ENCODE assay signal across 28 mouse cellular contexts in the genomic region with DNA sequence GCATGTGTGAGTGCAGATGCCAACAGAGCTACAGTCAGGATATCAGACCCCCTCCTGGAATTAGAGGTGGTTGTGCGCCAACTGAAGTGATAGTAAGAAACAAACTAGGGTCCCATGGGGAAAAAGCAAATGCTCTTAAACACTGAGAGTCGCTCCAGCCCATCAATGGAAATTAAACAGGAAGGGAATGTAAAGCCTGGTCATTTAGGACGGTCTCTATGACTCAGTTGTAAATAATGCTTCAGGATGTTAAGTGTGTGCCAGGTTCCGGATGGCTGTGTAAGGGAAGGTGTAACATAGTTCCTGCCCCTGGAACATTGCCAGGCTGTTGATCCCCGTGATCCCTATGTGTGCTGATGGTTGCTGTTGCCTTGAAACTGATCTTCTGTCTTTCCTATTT. TPM values are rescaled to one million over a fixed set of nuclear protein-coding genes. Genes with fewer than 3 reads are reported as not detected.
DNase-seq lines count a peak whose midpoint lies in the region; ATAC-seq lines count a peak whose summit lies in the region.
"Had no signal": no experiment of that assay in that cellular context is flagged by ENCODE, and none has a peak within 500 bp of the region (broad histone marks: within the 10 kb centered on the region; RNA-seq: fewer than 3 reads in every experiment).

No protein-coding gene starts in this region.

- no peak overlapping the region for H3K4me3 ChIP-seq in stomach, embryonic 15.5 days (replicated peaks)
- H3K4me3 ChIP-seq: embryonic facial prominence, embryonic 12.5 days; heart, embryonic 13.5 days; liver, embryonic 12.5 days had no signal

- H3K4me1 ChIP-seq in stomach, embryonic 15.5 days = no peaks in the 10 kb centered on the region
- H3K4me1 ChIP-seq: embryonic facial prominence, embryonic 12.5 days; heart, embryonic 13.5 days; liver, embryonic 12.5 days had no signal

- no peaks in the 10 kb centered on the region for H3K36me3 ChIP-seq in stomach, embryonic 15.5 days
- H3K36me3 ChIP-seq: embryonic facial prominence, embryonic 12.5 days; heart, embryonic 13.5 days; liver, embryonic 12.5 days had no signal

- H3K4me2 ChIP-seq in stomach, embryonic 15.5 days = no peak overlapping the region
- H3K4me2 ChIP-seq: embryonic facial prominence, embryonic 12.5 days; heart, embryonic 13.5 days; hindbrain, embryonic 14.5 days; liver, embryonic 12.5 days; midbrain, embryonic 11.5 days had no signal

- no peaks in the 10 kb centered on the region for H3K9me3 ChIP-seq in stomach, embryonic 15.5 days
- H3K9me3 ChIP-seq: embryonic facial prominence, embryonic 12.5 days; heart, embryonic 13.5 days; liver, embryonic 12.5 days had no signal

- 51% methylated on average over 5 of the region's 5 CpGs for WGBS in stomach, embryonic 15.5 days

- DNase-seq in kidney, postnatal 10 days = peak; percentile 5
- DNase-seq in kidney, postnatal 25 days = no peak
- DNase-seq in urinary bladder, postnatal 14 days (ENCODE audit: low spot score) = peak; percentile 7
- no peak for DNase-seq in urinary bladder, postnatal 36 days (ENCODE audit: low spot score in 2 of 2)
- no peak for DNase-seq in adrenal gland, postnatal 14 days
- DNase-seq in spleen, postnatal 4 days (ENCODE audit: low spot score in 2 of 2) = no peak
- DNase-seq: adrenal gland, postnatal 25 days; cerebellum, adult 11-12 months; cerebellum, adult 9-11 months; embryo, embryonic 11 days; heart, postnatal 10 days; kidney, adult 8-10 months; layer of hippocampus, postnatal 36 days; left cerebral cortex, postnatal 4 days; lung, adult 18-20 months; right cerebral cortex, postnatal 25 days had no signal

- no peaks in the 10 kb centered on the region for H3K27me3 ChIP-seq in stomach, embryonic 15.5 days (replicated peaks)
- H3K27me3 ChIP-seq: embryonic facial prominence, embryonic 12.5 days; heart, embryonic 13.5 days; liver, embryonic 12.5 days had no signal

- ATAC-seq in stomach, embryonic 15.5 days (ENCODE audit: insufficient read depth, low FRiP score, low read depth) = peak; percentile 27; the same call in 1 of the 2 replicates
- ATAC-seq: CD4-positive, CD25-positive, alpha-beta regulatory T cell, adult 4 months; forebrain, embryonic 16.5 days; liver, embryonic 12.5 days; midbrain, embryonic 16.5 days had no signal

- no peak overlapping the region for H3K9ac ChIP-seq in stomach, embryonic 15.5 days
- H3K9ac ChIP-seq: embryonic facial prominence, embryonic 12.5 days; heart, embryonic 13.5 days; hindbrain, embryonic 14.5 days; liver, embryonic 12.5 days had no signal

- H3K27ac ChIP-seq in stomach, embryonic 15.5 days = peak overlapping the region; percentile 41; the same call in 1 of the 2 replicates
- H3K27ac ChIP-seq: embryonic facial prominence, embryonic 12.5 days; heart, embryonic 13.5 days; hindbrain, embryonic 14.5 days; liver, embryonic 12.5 days had no signal

RNA-seq across cellular contexts. Expression of gene Bche, which starts 40.0 kb away (rescaled TPM):
- 12.0 TPM in 2 replicates for polyA plus RNA-seq in stomach, embryonic 15.5 days (2015; fragmentation: Nextera tagmentation; extraction: Ambion mirVana)
- total RNA-seq in adrenal gland, postnatal 14 days (2021) = 11.1 and 16.6 TPM in 2 replicates
- total RNA-seq: hematopoietic stem cell, adult 5-6 weeks; megakaryocyte, adult 5-6 weeks; neutrophil, adult 5-6 weeks had no signal
- polyA plus RNA-seq: CD4-positive, CD25-positive, alpha-beta regulatory T cell, adult 4 months had no signal

Comparison
In these comparisons a context has a peak if more than half of its experiments do, and no peak if none do; other contexts are left out.
1. DNase-seq: peak in kidney, postnatal 10 days (single experiment) and urinary bladder, postnatal 14 days (single experiment); none in kidney, postnatal 25 days (0 of 2), urinary bladder, postnatal 36 days (0 of 2), adrenal gland, postnatal 14 days (single experiment) and spleen, postnatal 4 days (0 of 2).